Mouse (Mus musculus) right cerebral cortex, adult 18-20 months (tissue): ENCODE measurements around the gene Mark3.
"Not testable (repeated sequence)": the region's sequence is repeated elsewhere in the genome, so short reads cannot be mapped to it uniquely, and the experiment has no call there.

ENCODE experiments used
- DNase-seq: peaks from one replicate; pipeline ENCODE4 v3.0.0; 2022; ENCODE audit warnings: mixed read lengths

Gene Mark3

GRCm38 (mm10) chr12:111653434-111653833 is 79.1 kb downstream of the Mark3 start:
- DNase-seq: peak; percentile 82

- no peak for DNase-seq
Measured at GRCm38 (mm10) chr12:111655695-111656094, 81.4 kb downstream of the Mark3 start.

- DNase-seq: no peak
Measured at GRCm38 (mm10) chr12:111659331-111659730, 85.0 kb downstream of the Mark3 start.

GRCm38 (mm10) chr12:111660628-111661027 is 86.3 kb downstream of the Mark3 start:
- no peak for DNase-seq

GRCm38 (mm10) chr12:111661554-111661953 is 87.2 kb downstream of the Mark3 start:
- DNase-seq: not testable (repeated sequence)

- peak; percentile 53 for DNase-seq
Measured at GRCm38 (mm10) chr12:111663228-111664143, 89.2 kb downstream of the Mark3 start.

GRCm38 (mm10) chr12:111664144-111664634 is 89.9 kb downstream of the Mark3 start:
- no peak for DNase-seq

GRCm38 (mm10) chr12:111665041-111665880 is 90.9 kb downstream of the Mark3 start:
- DNase-seq: no peak

- DNase-seq: peak; percentile 84
Measured at GRCm38 (mm10) chr12:111666380-111666779, 92.1 kb downstream of the Mark3 start.

GRCm38 (mm10) chr12:111667421-111667820 is 93.1 kb downstream of the Mark3 start:
- no peak for DNase-seq

- peak; percentile 95 for DNase-seq
Measured at GRCm38 (mm10) chr12:111668457-111668912, 94.2 kb downstream of the Mark3 start.

- peak; percentile 47 for DNase-seq
Measured at GRCm38 (mm10) chr12:111669000-111669788, 94.9 kb downstream of the Mark3 start.

GRCm38 (mm10) chr12:111669961-111670360 is 95.6 kb downstream of the Mark3 start:
- peak; percentile 9 for DNase-seq

- DNase-seq: peak; percentile 87
Measured at GRCm38 (mm10) chr12:111670371-111670971, 96.1 kb downstream of the Mark3 start.

GRCm38 (mm10) chr12:111670976-111671375 is 96.7 kb downstream of the Mark3 start:
- DNase-seq: no peak

- DNase-seq: peak; percentile 85
Measured at GRCm38 (mm10) chr12:111671431-111671902, 97.1 kb downstream of the Mark3 start.

- DNase-seq: peak; percentile 96
Measured at GRCm38 (mm10) chr12:111672176-111672575, 97.9 kb downstream of the Mark3 start, which contains the start of gene Ckb. TSS of gene Ckb (minus strand) at chr12:111672338.

GRCm38 (mm10) chr12:111672581-111672980 is 98.3 kb downstream of the Mark3 start:
- DNase-seq: no peak

GRCm38 (mm10) chr12:111674850-111675486 is 100.6 kb downstream of the Mark3 start:
- DNase-seq: no peak

- no peak for DNase-seq
Measured at GRCm38 (mm10) chr12:111675797-111676580, 101.7 kb downstream of the Mark3 start.
